Mouse (Mus musculus) megakaryocyte progenitor cell, adult 5-6 weeks (primary cell): ENCODE measurements around the gene Calhm2. TPM values are rescaled to one million over a fixed set of nuclear protein-coding genes. Genes with fewer than 3 reads are reported as not detected.

Source experiments
- ATAC-seq: replicated peaks from 2 replicates; pipeline ENCODE4 v1.8.0; 2016; ENCODE audit warnings: mild to moderate bottlenecking, moderate TSS enrichment, inconsistent platforms; ENCODE audit not compliant: poor library complexity
- total RNA-seq, 2 experiments: library from RNA; stranded (forward) in 1 of 2; stranded (reverse) in 1 of 2; fragments of 157-497, 149-512 nt in 1 of 2; fragments of 200-1000 nt in 1 of 2; gene quantifications; 2 replicates each; pipeline versions ENCODE4 v1.2.3 to v1.2.4; 2015 to 2017

The Calhm2 gene
- total RNA-seq, 2 experiments from 2014 or later = 7.3 to 11.3 TPM

DNA sequence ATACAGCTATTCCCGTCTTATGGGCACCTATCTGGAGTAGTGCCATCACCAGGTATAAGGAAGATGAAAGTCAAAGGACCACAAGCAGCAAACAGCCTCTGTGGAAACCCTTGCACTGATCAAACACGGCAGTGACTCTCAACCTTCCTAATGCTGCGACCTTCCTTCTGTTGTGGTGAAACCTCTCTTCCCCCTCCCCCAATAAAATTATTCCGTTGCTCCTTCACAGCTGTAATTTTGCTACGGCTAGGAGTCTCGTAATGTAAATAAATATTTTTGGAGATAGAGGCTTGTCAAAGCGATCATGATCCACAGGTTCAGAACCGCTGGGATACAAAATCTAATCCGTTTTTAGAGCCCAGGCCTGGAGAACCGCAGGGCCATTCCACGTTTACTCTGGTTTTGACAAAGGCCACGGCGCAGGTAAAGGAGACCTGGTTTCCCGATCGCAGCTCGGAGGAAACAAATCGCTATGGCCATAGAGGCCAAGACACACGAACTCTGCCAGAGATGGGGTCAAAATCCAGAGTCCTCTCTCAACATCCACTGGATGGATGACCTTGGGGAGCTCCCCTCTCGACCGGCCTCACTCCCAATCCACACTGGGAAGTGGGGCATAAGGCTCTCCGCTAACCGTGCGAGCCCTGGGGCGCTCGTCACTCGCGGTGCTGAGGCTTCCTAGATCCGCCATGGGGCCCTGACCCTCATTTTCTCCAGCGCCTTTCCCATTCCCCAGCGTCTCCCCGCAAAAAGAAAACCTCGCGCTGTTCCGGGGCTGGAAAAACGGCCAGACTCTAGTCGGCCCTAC, 48.2 kb downstream of the Calhm2 start:
- ATAC-seq = peak; percentile 40

DNA sequence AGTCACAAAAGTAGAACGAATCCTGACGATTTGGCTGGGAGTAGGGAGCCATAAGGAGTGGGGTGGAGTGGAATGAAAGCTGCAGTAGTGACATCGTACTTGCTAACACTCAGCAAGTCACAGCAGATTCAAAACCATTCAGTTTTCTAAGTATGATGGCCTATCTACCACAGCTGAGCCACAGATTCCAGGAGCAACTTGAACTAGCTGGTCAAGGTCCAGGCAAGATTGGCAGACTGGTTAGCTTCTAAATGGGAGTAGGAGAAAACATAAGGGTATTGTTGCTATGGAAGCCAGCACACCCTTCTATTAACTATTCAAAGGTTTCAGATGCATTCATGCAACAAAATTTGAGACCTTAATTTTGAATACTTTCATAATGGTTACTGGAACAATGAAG, 49.9 kb downstream of the Calhm2 start:
- ATAC-seq = no peak

DNA sequence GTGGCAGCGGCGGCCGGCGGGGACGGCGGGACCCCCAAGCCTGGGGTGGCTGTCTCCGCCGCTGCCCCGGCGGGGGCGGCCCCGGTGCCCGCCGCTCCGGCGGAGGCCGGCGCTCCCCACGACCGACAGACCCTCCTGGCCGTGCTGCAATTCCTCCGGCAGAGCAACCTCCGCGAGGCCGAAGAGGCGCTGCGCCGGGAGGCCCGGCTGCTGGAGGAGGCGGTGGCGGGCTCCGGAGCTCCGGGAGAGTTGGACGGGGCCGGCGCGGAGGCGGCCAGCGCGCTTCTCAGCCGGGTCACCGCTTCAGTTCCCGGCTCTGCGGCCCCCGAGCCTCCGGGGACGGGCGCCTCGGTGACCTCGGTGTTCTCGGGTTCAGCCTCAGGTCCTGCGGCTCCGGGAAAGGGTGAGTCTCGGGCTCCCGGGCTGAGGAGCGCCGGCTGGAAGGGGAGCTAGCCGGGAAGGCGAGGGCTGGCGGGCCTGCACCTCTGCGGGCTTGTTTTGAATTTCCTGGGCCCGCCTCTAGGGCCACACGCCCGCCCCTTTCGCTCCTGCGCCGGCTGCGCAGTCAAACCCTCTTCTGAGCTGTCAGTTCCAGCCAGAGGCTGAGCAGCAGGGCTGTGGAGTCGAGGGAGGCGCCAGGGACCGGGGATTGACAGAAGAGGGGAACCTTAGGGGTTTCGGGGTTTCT, 70.0 kb downstream of the Calhm2 start:
- peak; percentile 86 for ATAC-seq

DNA sequence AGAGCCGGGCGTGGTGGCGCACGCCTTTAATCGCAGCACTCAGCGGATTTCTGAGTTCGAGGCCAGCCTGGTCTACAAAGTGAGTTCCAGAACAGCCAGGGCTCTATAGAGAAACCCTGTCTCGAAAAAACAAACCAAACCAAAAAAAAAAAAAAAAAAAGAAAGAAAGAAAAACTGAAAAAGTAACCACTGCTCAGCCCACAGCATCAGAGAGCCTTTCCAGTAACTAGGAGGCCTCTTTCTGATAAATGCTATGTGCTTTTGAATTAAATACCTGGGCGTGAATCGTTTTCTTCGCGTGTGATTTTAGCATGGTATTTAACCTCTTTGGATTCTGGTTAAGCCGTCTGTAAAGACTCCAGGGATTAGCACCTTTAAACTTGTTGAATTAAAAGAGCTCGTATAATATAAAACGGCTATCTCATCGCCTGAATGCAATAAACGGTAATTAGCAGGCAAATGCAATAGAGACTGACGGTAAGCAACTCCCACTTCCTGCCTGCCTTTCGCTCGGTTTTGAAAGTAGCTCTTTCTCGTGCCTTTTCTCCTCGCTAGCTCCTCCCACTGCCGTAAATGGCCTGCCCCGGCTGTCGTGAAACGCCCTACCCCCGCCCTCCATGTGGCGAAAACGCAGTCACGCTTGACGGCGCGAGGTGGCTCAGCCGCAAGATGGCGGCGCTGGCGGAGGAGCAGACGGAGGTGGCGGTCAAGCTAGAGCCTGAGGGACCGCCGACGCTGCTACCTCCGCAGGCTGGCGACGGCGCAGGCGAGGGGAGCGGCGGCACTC, 70.8 kb downstream of the Calhm2 start, which contains the start of gene Taf5:
Taf5 (plus strand) TSS at position 651 of the 787 bp plus-strand sequence.
- peak; percentile 96 for ATAC-seq

DNA sequence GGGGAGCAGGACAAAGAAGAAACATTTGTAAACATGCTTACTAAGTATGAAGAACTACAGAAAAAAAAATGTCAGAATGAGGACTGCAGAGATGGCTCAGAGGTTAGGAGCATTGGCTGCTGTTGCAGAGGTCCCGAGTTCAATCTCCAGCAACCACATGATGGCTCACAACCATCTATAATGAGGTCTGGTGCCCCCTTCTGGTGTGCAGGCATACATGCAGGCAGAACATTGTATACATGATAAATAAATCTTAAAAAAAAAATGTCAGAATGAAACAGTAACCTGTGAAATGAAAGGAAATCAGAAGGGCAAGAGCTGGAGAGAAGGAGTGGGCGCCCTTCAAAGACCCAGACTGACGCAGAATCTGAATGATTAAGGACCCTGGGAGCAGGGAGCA, 72.2 kb downstream of the Calhm2 start:
- no peak for ATAC-seq

DNA sequence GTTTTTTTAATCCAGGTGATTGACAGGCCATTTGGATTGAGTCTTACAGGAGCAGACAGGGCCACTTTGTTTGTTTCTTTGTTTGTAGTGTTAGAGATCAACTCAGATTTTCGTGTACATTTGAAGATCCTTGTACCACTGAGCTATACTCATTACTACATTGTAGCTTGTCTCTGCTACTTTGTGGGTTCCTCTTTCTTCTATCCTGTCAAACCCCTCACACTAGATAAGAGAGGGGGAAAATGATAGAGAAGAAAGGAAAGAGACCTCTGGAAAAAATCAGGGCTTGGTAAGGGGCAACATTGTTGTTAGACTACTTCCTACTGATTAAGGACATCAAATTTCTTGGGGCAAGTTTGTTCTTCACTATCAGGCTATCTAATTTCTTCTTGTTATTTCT, 80.4 kb downstream of the Calhm2 start:
- no peak for ATAC-seq

Other genes starting within 250 kb of the Calhm2 start
- 0.22 TPM in 1 of 2 replicates, not detected in the other for gene Ina, start 123.6 kb downstream of the Calhm2 start, total RNA-seq (2015)
- not detected in 2 replicates for gene Ina, start 123.6 kb downstream of the Calhm2 start, total RNA-seq (2017)
- gene Nt5c2, start 123.1 kb downstream of the Calhm2 start, total RNA-seq (2015) = 52.5 and 59.4 TPM in 2 replicates
- gene Nt5c2, start 123.1 kb downstream of the Calhm2 start, total RNA-seq (2017) = 79.3 and 80.0 TPM in 2 replicates
- gene Pcgf6, start 87.4 kb downstream of the Calhm2 start, total RNA-seq (2015) = 22.8 and 29.0 TPM in 2 replicates
- gene Pcgf6, start 87.4 kb downstream of the Calhm2 start, total RNA-seq (2017) = 9.1 and 14.2 TPM in 2 replicates
- gene Taf5, start 70.5 kb downstream of the Calhm2 start, total RNA-seq (2015) = 17.0 and 18.7 TPM in 2 replicates
- gene Taf5, start 70.5 kb downstream of the Calhm2 start, total RNA-seq (2017) = 20.6 and 25.7 TPM in 2 replicates
- 483 and 581 TPM in 2 replicates for gene Usmg5, start 47.6 kb downstream of the Calhm2 start, total RNA-seq (2015)
- gene Usmg5, start 47.6 kb downstream of the Calhm2 start, total RNA-seq (2017) = 452 and 544 TPM in 2 replicates
- gene Pdcd11, start 47.5 kb downstream of the Calhm2 start, total RNA-seq (2015) = 9.0 and 12.6 TPM in 2 replicates
- 23.0 and 27.4 TPM in 2 replicates for gene Pdcd11, start 47.5 kb downstream of the Calhm2 start, total RNA-seq (2017)
- gene Calhm1, start 6.0 kb upstream of the Calhm2 start, total RNA-seq (2015) = not detected in 2 replicates
- gene Calhm1, start 6.0 kb upstream of the Calhm2 start, total RNA-seq (2017) = not detected in 2 replicates
- not detected in 2 replicates for gene Calhm3, start 19.5 kb upstream of the Calhm2 start, total RNA-seq (2015)
- not detected in 2 replicates for gene Calhm3, start 19.5 kb upstream of the Calhm2 start, total RNA-seq (2017)
- gene Neurl1a, start 40.5 kb upstream of the Calhm2 start, total RNA-seq (2015) = not detected in 2 replicates
- gene Neurl1a, start 40.5 kb upstream of the Calhm2 start, total RNA-seq (2017) = 0.04 TPM in 1 of 2 replicates, not detected in the other